Mouse (Mus musculus) limb, embryonic 13.5 days (tissue): ENCODE results near the gene 1700067K01Rik. TPM values are rescaled to one million over a fixed set of nuclear protein-coding genes. Genes with fewer than 3 reads are reported as not detected.
"Not testable (repeated sequence)": the region's sequence is repeated elsewhere in the genome, so short reads cannot be mapped to it uniquely, and the experiment has no call there.

Experiments
- ATAC-seq: fragments of 200-750 bp; cut with Nextera tagmentation; 2 replicates; pipeline ENCODE4 v1.8.0; 2017; ENCODE audit warnings: low read depth, moderate number of reproducible peaks, moderate TSS enrichment; ENCODE audit not compliant: low FRiP score
- H3K27ac ChIP-seq: fragments of 300-500 bp; sonication (generic); 2 replicates; pipeline ENCODE4 v1.5.1; 2015; ENCODE audit warnings: inconsistent platforms, mild to moderate bottlenecking, moderate library complexity
- H3K27me3 ChIP-seq: fragments of 300-500 bp; sonication (generic); 2 replicates; pipeline ENCODE4 v1.6.1; 2015; ENCODE audit warnings: mild to moderate bottlenecking, inconsistent platforms
- H3K36me3 ChIP-seq: fragments of 300-500 bp; sonication (generic); 2 replicates; pipeline ENCODE4 v1.6.1; 2015; ENCODE audit warnings: inconsistent platforms, mild to moderate bottlenecking, moderate library complexity
- H3K4me1 ChIP-seq: fragments of 300-500 bp; sonication (generic); 2 replicates; pipeline ENCODE4 v1.6.1; 2015; ENCODE audit warnings: inconsistent platforms
- H3K4me2 ChIP-seq: fragments of 300-500 bp; sonication (generic); replicated peaks from 2 replicates; pipeline ENCODE4 v1.6.1; 2015; ENCODE audit warnings: inconsistent platforms, mild to moderate bottlenecking, moderate library complexity
- H3K4me3 ChIP-seq: fragments of 300-500 bp; sonication (generic); 2 replicates; pipeline ENCODE4 v1.5.1; 2015; ENCODE audit warnings: moderate library complexity, mild to moderate bottlenecking, inconsistent platforms
- H3K9ac ChIP-seq: fragments of 300-500 bp; sonication (generic); 2 replicates; pipeline ENCODE4 v1.6.1; 2015; ENCODE audit warnings: mild to moderate bottlenecking, inconsistent platforms
- H3K9me3 ChIP-seq: fragments of 300-500 bp; sonication (generic); 2 replicates; pipeline ENCODE4 v1.6.1; 2016; ENCODE audit warnings: inconsistent platforms
- WGBS: fragments of 180-500 bp; shearing (Covaris S2); methylation state at CpG from one replicate; pipeline ENCODE4 v1.1.7; 2015; 5-methylcytosine and 5-hydroxymethylcytosine counted together
- polyA plus RNA-seq: library from polyadenylated mRNA; unstranded; fragments of >200 nt; fragmentation: Nextera tagmentation; extraction: Ambion mirVana; gene quantifications from 2 replicates; pipeline ENCODE4 v1.2.1, GENCODE M21; 2015

The 1700067K01Rik gene
- polyA plus RNA-seq, 1 experiment from 2014 or later: 1.3 TPM

DNA sequence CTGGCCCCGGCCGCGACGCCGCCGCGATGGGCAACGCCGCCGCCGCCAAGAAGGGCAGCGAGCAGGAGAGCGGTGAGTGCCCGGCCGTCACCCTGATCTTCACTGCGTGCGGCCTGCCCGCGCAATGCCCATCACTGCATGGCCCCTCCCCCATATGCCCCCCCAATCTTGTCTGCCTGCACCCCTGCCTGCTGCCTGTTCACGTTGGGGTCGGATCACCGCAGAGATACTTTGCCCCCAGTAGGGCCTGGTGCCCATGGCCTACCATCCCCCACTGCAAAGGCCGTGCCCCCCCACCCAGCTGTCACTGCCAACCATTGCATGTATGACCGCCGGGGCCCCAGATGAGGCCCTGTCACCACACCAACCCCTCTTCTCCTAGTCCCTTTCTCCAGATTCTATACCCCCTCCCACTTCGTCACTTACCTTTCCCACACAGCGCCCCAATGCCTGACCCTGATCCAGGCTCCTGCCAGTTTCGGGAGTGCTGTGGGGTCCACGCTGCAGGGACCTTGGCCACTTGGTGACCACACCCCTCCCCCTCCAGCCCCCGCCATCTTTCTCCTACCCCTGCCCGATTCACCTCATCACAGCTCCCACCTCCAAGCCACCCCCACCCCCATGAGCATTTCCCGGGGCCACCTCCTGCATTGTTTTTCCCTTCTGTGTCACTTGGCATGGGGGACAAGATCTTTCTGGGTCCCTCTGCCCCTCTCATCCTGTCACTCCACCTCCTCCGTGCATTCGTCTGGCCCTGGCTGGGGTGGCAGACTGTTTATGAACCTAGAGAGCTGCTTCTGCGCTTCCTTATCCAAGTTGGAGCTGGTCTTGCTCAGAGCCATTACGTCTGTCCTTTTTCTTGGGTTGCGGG is 27.9 kb upstream of the 1700067K01Rik start:
- peak; percentile 19 for ATAC-seq
- Histone ChIP-seq H3K4me3 (peak overlapping the region; percentile 95), H3K36me3 (peaks cover 22% of the 10 kb centered on the region), H3K27ac (peak overlapping the region; percentile 55; the same call in 1 of the 2 replicates), H3K4me1 (peaks cover 41% of the 10 kb centered on the region), H3K4me2 (peak overlapping the region; percentile 98), H3K9me3 (no peaks in the 10 kb centered on the region), H3K27me3 (no peaks in the 10 kb centered on the region), H3K9ac (peak overlapping the region; percentile 94)
- 2% methylated on average over 37 of the region's 37 CpGs for WGBS

DNA sequence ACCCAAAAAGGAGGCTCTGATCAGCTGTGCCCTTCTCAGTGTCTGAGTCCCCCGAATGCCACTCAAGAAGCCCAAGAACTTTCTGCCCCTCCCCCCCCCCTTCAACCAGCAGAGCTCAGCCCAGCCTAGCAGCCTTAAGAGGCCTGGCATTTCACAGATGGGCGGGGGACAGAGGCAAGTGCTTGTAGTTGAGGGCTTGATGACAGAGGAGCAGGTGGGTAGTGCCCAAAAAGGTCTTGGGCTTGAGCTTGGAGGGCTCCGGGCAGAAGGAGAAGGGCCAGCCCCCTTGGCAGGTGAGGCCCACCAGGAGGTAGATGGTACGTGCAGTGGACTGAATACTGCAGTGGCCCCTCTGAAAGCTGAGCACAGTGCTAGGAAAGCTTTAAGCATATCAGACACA is 26.8 kb upstream of the 1700067K01Rik start:
- H3K9ac ChIP-seq: peak overlapping the region; percentile 94; the same call in 1 of the 2 replicates
- H3K9me3 ChIP-seq: no peaks in the 10 kb centered on the region
- 79% methylated on average over 4 of the region's 4 CpGs for WGBS
- H3K27me3 ChIP-seq: no peaks in the 10 kb centered on the region
- H3K4me2 ChIP-seq: peak overlapping the region; percentile 98
- peaks cover 18% of the 10 kb centered on the region for H3K36me3 ChIP-seq
- H3K27ac ChIP-seq: no peak overlapping the region
- H3K4me3 ChIP-seq: peak overlapping the region; percentile 95
- peaks cover 43% of the 10 kb centered on the region for H3K4me1 ChIP-seq
- ATAC-seq: no peak

DNA sequence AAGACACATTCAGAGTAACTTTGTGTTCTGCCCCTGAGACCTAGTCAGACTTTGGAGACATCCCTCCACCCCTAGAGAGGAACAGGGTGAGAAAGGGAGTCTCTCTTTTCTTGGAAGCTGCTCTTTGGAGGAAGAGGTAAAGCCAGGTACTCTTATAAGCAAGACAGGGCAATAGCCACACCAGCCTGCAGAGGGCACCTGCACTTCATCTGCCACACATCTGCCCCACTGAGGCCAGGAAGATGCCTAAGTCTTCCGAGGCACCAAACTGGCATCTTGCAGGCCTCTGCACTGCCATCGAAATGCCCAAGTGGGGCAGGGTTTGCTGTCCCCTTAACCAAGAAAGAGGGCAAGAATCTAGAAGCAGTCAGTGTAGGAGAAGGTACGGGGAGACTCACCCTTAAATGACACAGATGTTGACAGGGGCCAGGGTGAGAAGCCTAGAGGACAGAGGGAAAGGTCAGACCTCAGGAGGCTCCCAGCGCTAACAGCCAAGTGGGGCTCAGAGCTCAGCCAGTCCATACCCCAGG is 25.1 kb upstream of the 1700067K01Rik start:
- H3K36me3 ChIP-seq: peaks cover 27% of the 10 kb centered on the region
- WGBS: 85% methylated on average over 4 of the region's 4 CpGs
- no peak for ATAC-seq
- no peak overlapping the region for H3K27ac ChIP-seq
- H3K4me3 ChIP-seq: no peak overlapping the region
- no peak overlapping the region for H3K4me2 ChIP-seq
- H3K27me3 ChIP-seq: no peaks in the 10 kb centered on the region
- no peaks in the 10 kb centered on the region for H3K9me3 ChIP-seq
- H3K4me1 ChIP-seq: peaks cover 43% of the 10 kb centered on the region
- H3K9ac ChIP-seq: no peak overlapping the region

DNA sequence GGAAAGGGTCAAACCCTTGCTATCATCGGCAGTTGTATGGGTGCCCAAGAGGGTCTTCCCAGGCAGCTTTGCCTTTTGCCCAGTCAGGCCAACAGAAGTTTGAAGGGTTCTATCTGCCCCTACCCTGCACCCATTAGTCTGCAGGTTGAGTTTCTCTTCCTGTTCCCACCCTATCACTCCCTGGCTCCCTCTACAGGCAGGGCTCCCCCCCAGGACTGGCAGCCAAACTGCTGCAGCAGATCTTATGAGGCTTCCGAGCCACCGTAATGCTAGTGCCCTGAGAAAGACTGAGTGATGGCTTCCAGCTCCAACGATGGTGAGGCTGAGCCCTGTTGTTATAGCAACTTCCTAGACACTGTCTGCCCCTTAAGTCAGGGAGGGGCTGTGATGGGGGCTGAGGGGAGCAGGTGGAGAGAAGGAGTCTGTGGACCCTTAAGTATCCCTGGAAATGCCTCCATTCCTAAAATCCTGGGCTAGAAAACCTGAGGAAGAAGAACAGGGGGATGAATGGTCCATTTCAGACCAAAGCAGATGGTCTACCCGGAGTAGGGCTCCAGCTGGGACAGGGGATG is 24.4 kb upstream of the 1700067K01Rik start:
- peaks cover 40% of the 10 kb centered on the region for H3K4me1 ChIP-seq
- no peak overlapping the region for H3K27ac ChIP-seq
- H3K36me3 ChIP-seq: peaks cover 34% of the 10 kb centered on the region
- H3K4me2 ChIP-seq: peak overlapping the region; percentile 19; the same call in 1 of the 2 replicates
- H3K9me3 ChIP-seq: no peaks in the 10 kb centered on the region
- H3K9ac ChIP-seq: 0 out of 2 replicates have a peak overlapping the region, but pooled peaks have one; percentile 25
- WGBS: 85% methylated on average over 5 of the region's 5 CpGs
- no peak for ATAC-seq
- H3K27me3 ChIP-seq: no peaks in the 10 kb centered on the region
- no peak overlapping the region for H3K4me3 ChIP-seq

DNA sequence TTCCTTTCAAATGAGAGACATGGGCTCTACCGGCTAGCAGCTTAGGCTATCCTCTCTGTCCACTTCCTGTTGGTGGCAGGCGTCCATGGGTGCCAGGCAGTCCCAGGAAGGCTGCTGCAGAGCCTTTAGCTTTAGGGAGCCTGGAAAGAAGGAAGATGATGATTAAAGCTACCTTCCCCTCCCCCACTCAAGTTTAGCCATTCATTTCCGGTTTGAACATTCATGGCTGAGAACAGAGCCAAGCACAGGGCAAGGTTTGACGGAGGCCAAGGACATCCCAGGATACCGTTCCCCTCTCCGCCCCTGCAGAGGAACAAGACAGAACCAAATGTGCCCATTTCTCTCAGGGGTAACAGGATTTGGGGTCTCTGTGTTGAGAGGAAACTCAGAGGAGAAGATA is 23.7 kb upstream of the 1700067K01Rik start:
- H3K9ac ChIP-seq: peak overlapping the region; percentile 25; the same call in 1 of the 2 replicates
- H3K9me3 ChIP-seq: no peaks in the 10 kb centered on the region
- no peak for ATAC-seq
- H3K27ac ChIP-seq: no peak overlapping the region
- WGBS: 46% methylated on average over 6 of the region's 6 CpGs
- no peaks in the 10 kb centered on the region for H3K27me3 ChIP-seq
- H3K4me1 ChIP-seq: peaks cover 37% of the 10 kb centered on the region
- H3K36me3 ChIP-seq: peaks cover 42% of the 10 kb centered on the region
- peak overlapping the region; percentile 19 for H3K4me2 ChIP-seq
- no peak overlapping the region for H3K4me3 ChIP-seq

DNA sequence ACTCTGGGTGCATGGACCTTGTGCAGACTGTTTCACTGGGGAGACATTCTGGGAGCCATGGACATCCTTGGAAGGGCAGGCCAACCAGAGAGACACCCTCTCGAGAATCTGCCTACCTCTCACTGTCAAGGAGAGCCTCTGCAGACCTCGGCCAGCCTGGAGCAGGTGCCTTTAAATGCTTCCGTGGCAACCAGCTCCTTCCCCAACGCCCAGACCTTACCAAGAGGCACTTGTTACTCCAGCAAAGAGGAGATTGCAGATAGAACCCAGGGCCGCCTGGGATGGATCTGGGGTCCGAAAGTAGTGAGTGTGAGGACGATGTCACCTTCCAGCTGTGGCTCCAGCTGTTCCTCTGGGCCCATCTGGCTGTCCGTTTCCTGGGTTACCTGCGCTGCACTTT is 23.1 kb upstream of the 1700067K01Rik start:
- peaks cover 48% of the 10 kb centered on the region for H3K36me3 ChIP-seq
- no peaks in the 10 kb centered on the region for H3K9me3 ChIP-seq
- no peaks in the 10 kb centered on the region for H3K27me3 ChIP-seq
- peak overlapping the region; percentile 19; the same call in 1 of the 2 replicates for H3K4me2 ChIP-seq
- no peak for ATAC-seq
- no peak overlapping the region for H3K27ac ChIP-seq
- H3K9ac ChIP-seq: no peak overlapping the region
- WGBS: 70% methylated on average over 9 of the region's 9 CpGs
- peaks cover 37% of the 10 kb centered on the region for H3K4me1 ChIP-seq
- H3K4me3 ChIP-seq: no peak overlapping the region

DNA sequence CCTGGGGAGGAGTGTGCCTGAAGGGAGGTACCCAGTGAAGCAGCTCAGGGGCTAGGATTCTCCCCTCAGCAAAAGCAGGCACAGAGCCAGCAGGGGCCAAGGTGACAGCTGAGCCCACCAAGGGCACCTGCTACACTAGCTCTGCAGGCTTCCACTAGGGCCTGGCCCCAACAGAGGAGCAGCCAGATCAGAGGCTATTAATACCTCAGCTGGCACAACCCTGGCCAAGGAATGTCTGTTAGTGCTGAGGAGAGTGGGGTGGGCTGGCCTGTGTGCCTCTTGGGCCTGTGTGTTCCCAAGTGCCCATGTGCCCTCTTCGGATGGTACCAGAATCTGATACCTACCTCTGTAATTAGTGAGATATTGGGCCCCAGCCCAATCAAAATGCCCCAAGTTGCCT is 21.1 kb upstream of the 1700067K01Rik start:
- Histone ChIP-seq H3K4me1 (peaks cover 23% of the 10 kb centered on the region), H3K27me3 (no peaks in the 10 kb centered on the region), H3K4me3 (no peak overlapping the region), H3K9ac (no peak overlapping the region), H3K4me2 (no peak overlapping the region), H3K9me3 (no peaks in the 10 kb centered on the region), H3K27ac (no peak overlapping the region), H3K36me3 (peaks cover 66% of the 10 kb centered on the region)
- WGBS: 92% methylated on average over 1 of the region's 1 CpGs
- 0 out of 2 replicates have a peak, but pooled peaks have one; percentile 24 for ATAC-seq

DNA sequence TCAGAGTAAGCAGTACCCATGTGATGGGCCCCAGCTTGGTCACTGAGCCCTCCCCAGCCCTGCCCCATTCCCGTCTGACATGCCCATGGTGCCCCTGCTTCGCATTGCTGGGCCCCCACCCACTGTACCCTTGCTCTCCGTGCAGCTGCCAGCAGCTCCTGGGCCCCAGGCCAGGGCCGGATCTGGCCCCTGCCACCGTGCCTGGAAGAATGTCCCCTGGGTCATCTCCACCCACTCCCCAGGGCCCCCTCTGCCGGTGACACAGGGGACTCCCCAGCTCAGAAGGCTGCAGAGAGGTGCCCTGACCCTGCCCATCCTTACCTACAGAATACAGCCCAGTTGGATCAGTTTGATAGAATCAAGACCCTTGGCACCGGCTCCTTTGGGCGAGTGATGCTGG is 20.5 kb upstream of the 1700067K01Rik start:
- ATAC-seq: no peak
- peaks cover 72% of the 10 kb centered on the region for H3K36me3 ChIP-seq

DNA sequence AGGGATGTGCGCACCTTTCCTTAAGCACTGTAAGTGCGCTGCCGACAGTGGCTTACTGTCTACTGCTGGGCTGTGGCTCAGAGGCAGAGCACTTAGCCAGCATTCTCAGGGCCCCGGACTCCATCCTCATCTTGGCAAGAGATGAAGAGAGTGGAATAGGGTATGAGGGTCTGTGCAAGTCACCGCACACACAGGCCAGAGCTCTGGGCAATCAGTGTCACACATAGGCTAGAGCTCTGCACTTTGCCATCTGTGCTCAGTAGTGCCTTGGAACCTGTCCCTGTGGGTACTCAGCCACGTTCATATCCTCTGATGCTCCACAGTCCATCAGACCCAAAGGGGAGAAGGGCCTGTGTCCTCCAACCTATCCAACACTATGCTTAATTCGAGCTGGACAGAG is 19.8 kb upstream of the 1700067K01Rik start:
- H3K9ac ChIP-seq: no peak overlapping the region
- WGBS: 94% methylated on average over 7 of the region's 7 CpGs

More for the DNA sequence above, 20.5 kb upstream of the 1700067K01Rik start:
- H3K27ac ChIP-seq: no peak overlapping the region
- no peak overlapping the region for H3K9ac ChIP-seq
- no peak overlapping the region for H3K4me3 ChIP-seq
- whole genome bisulfite sequencing: 81% methylated on average over 8 of the region's 8 CpGs
- no peak overlapping the region for H3K4me2 ChIP-seq
- H3K9me3 ChIP-seq: no peaks in the 10 kb centered on the region
- H3K4me1 ChIP-seq: peaks cover 23% of the 10 kb centered on the region
- no peaks in the 10 kb centered on the region for H3K27me3 ChIP-seq

DNA sequence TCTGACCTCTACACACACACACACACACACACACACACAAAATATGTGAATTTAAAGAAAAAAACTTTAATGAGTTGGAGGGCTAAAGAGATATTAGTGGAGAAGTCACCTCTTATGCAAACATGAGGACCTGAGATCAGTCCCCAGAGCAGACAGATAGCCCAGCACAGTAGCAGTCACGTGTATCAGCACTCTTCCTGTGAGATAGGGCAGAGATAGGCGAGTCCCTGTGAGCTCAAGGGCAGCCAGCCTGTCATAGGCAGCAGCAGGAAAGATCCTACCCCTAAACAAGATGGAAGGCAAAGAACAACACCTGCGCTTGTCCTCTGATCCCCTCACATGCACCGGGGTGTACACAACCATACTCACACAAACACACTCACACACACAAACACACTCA is 18.9 kb upstream of the 1700067K01Rik start:
- Histone ChIP-seq H3K27ac (no peak overlapping the region), H3K27me3 (no peaks in the 10 kb centered on the region), H3K4me2 (no peak overlapping the region), H3K4me1 (peaks cover 11% of the 10 kb centered on the region), H3K9ac (no peak overlapping the region), H3K36me3 (peaks cover 88% of the 10 kb centered on the region), H3K4me3 (no peak overlapping the region), H3K9me3 (no peaks in the 10 kb centered on the region)
- no peak for ATAC-seq
- 91% methylated on average over 4 of the region's 4 CpGs for WGBS

More for the DNA sequence above, 19.8 kb upstream of the 1700067K01Rik start:
- no peak overlapping the region for H3K4me2 ChIP-seq
- ATAC-seq: no peak
- peaks cover 20% of the 10 kb centered on the region for H3K4me1 ChIP-seq
- H3K36me3 ChIP-seq: peaks cover 79% of the 10 kb centered on the region
- H3K27me3 ChIP-seq: no peaks in the 10 kb centered on the region
- no peak overlapping the region for H3K27ac ChIP-seq
- no peaks in the 10 kb centered on the region for H3K9me3 ChIP-seq
- no peak overlapping the region for H3K4me3 ChIP-seq

DNA sequence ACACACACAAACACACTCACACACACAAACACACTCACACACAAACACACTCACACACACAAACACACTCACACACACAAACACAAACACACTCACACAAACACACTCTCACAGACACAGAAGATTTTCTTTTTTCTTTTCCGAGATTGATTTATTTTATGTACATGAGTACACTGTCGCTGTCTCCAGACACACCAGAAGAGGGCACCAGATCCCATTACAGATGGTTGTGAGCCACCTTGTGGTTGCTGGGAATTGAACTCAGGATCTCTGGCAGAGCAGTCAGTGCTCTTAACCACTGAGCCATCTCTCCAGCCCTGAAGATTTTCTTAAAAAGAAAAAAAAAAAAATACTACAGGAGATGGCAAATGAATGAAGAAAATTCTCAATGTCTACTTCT is 18.1 kb upstream of the 1700067K01Rik start:
- H3K4me1 ChIP-seq, H3K27ac ChIP-seq, ATAC-seq, H3K9ac ChIP-seq, H3K4me2 ChIP-seq, H3K27me3 ChIP-seq, H3K4me3 ChIP-seq, H3K9me3 ChIP-seq: not testable (repeated sequence)
- WGBS: 88% methylated on average over 2 of the region's 2 CpGs
- H3K36me3 ChIP-seq: peaks cover 92% of the 10 kb centered on the region

DNA sequence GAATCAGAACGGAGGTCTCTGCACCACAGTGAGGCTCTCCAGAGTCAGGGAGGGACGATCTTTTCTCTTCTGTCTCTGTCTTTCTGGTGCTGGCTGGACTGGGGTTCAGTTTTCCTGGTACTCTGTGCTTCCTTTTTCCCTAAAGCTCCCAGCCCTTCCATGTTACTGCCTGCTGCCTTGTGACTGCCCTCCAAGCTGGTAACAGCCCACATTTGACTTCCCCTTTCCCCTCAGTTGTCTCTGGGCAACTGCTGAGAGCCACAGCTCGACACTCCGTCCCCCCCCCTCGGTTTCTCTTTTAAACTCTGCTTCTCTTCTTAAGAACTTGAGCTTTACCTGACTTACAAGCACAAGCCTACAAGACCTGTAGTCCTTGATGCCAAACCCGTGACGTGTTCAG is 12.1 kb upstream of the 1700067K01Rik start:
- no peak overlapping the region for H3K9ac ChIP-seq
- no peak overlapping the region for H3K27ac ChIP-seq
- H3K9me3 ChIP-seq: no peaks in the 10 kb centered on the region
- no peaks in the 10 kb centered on the region for H3K4me1 ChIP-seq
- no peak overlapping the region for H3K4me3 ChIP-seq
- no peaks in the 10 kb centered on the region for H3K27me3 ChIP-seq
- 89% methylated on average over 7 of the region's 7 CpGs for WGBS
- ATAC-seq: no peak
- H3K36me3 ChIP-seq: peaks cover 93% of the 10 kb centered on the region
- no peak overlapping the region for H3K4me2 ChIP-seq
